Mouse (Mus musculus): ENCODE results near the gene Abca12. TPM values are rescaled to one million over a fixed set of nuclear protein-coding genes. Genes with fewer than 3 reads are reported as not detected.

Gene Abca12
- not detected in 2 replicates for polyA plus RNA-seq (2015; fragmentation: Nextera tagmentation; extraction: Ambion mirVana)

DNA sequence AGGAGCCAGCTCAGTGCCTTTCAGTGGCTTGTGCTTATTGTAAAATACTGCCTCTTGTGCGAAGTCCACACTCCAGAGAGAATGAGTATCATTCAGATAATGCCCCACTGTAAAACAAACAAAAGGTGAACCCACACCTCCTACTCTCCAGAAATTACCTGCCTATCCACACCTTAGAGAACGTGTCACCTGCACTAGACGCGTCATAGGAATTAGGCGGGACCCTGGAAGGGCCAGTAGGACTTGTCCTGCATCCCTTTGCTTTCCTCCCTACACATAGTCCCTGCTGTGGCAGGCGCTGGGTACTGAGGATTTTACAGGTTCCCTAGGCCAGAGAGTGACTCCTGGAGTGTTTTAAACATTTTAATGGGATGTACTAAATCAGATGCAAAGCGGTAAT is at the start of gene Abca12:
Gene Abca12 (minus strand): TSS at position 101 of the 400 bp plus-strand sequence.
- Histone ChIP-seq H3K4me3 (ENCODE audit: low read depth, low read length) (no peak within 1 kb of the TSS), H3K27ac (ENCODE audit: low read length) (no peak within 1 kb of the TSS)

DNA sequence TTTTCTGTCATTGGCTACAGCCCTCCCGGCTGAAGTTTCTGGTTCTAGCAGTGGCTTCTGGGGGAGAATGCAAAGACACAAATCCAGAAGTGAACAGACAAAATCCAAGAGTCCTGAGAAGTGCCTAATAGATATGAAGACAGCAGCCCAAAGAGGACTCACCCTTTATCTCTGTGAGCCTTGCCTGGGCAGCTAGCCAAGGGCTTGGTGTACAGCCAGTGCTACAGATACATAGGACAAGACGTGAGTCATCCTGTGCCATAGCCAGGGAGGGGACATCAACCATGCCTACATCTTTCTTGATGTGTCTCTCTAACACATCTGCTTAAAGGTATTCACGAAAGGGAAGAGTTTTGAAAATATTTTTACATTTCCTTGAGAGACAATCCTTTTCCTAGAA is 43.3 kb upstream of the Abca12 start:
- 67% methylated on average over 3 of the region's 3 CpGs for WGBS
- no peak overlapping the region for H3K4me2 ChIP-seq (replicated peaks; ENCODE audit: low read depth, low read length)
- DNase-seq (ENCODE audit: low spot score) = no peak
- H3K27me3 ChIP-seq (replicated peaks; ENCODE audit: insufficient read depth, low read length) = no peaks in the 10 kb centered on the region
- H3K9me3 ChIP-seq (ENCODE audit: low read length) = no peaks in the 10 kb centered on the region
- no peaks in the 10 kb centered on the region for H3K36me3 ChIP-seq (ENCODE audit: insufficient read depth, low read length)
- H3K27ac ChIP-seq (ENCODE audit: low read length) = no peak overlapping the region
- no peak for ATAC-seq
- no peak overlapping the region for H3K4me3 ChIP-seq (ENCODE audit: low read depth, low read length)
- H3K4me1 ChIP-seq (ENCODE audit: insufficient read depth, low read depth, low read length) = no peaks in the 10 kb centered on the region
- no peak for TF ChIP-seq EP300 (IDR thresholded peaks at IDR 0.05)
- no peak for TF ChIP-seq CTCF (IDR thresholded peaks at IDR 0.05)
- H3K9ac ChIP-seq (replicated peaks; ENCODE audit: low read depth) = no peak overlapping the region

More for the DNA sequence above, at the start of gene Abca12:
- Histone ChIP-seq H3K36me3 (ENCODE audit: insufficient read depth, low read length) (no peaks in the 10 kb centered on the region), H3K27me3 (replicated peaks; ENCODE audit: insufficient read depth, low read length) (no peaks in the 10 kb centered on the region), H3K9me3 (ENCODE audit: low read length) (no peaks in the 10 kb centered on the region), H3K4me1 (ENCODE audit: insufficient read depth, low read depth, low read length) (no peaks in the 10 kb centered on the region), H3K9ac (replicated peaks; ENCODE audit: low read depth) (no peak within 1 kb of the TSS), H3K4me2 (replicated peaks; ENCODE audit: low read depth, low read length) (no peak within 1 kb of the TSS)
- ATAC-seq (no peak), DNase-seq (ENCODE audit: low spot score) (no peak)
- TF ChIP-seq CTCF (IDR thresholded peaks at IDR 0.05) = no peak
- WGBS = 71% methylated on average over 7 of the region's 7 CpGs

DNA sequence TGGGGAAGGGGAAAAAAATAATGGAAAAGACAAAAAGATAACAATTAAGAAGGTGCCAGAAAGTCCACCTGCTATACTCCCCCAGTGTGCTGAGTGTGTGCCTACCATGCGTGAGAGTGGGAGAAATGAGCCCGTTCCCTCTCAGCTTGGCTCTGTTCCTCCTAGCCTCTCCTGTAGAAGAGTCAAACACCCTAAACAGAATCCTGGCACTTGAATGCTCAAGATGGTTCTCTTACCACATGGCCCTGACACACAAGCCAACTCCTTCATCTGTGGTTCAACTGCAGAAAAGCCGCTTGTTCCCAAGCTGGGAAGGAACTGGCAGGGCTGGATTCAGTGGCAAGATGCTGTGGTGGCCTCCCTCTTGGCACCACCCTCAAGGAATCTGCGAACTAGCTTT is 32.7 kb upstream of the Abca12 start:
- Histone ChIP-seq H3K4me1 (ENCODE audit: insufficient read depth, low read depth, low read length) (no peaks in the 10 kb centered on the region), H3K4me3 (ENCODE audit: low read depth, low read length) (no peak overlapping the region), H3K9ac (replicated peaks; ENCODE audit: low read depth) (no peak overlapping the region), H3K9me3 (ENCODE audit: low read length) (no peaks in the 10 kb centered on the region), H3K27ac (ENCODE audit: low read length) (no peak overlapping the region), H3K4me2 (replicated peaks; ENCODE audit: low read depth, low read length) (no peak overlapping the region), H3K27me3 (replicated peaks; ENCODE audit: insufficient read depth, low read length) (no peaks in the 10 kb centered on the region), H3K36me3 (ENCODE audit: insufficient read depth, low read length) (no peaks in the 10 kb centered on the region)
- no peak for DNase-seq (ENCODE audit: low spot score)
- TF ChIP-seq CTCF (IDR thresholded peaks at IDR 0.05) = no peak
- no peak for TF ChIP-seq EP300 (IDR thresholded peaks at IDR 0.05)
- no peak for ATAC-seq
- WGBS = 82% methylated on average over 4 of the region's 4 CpGs

DNA sequence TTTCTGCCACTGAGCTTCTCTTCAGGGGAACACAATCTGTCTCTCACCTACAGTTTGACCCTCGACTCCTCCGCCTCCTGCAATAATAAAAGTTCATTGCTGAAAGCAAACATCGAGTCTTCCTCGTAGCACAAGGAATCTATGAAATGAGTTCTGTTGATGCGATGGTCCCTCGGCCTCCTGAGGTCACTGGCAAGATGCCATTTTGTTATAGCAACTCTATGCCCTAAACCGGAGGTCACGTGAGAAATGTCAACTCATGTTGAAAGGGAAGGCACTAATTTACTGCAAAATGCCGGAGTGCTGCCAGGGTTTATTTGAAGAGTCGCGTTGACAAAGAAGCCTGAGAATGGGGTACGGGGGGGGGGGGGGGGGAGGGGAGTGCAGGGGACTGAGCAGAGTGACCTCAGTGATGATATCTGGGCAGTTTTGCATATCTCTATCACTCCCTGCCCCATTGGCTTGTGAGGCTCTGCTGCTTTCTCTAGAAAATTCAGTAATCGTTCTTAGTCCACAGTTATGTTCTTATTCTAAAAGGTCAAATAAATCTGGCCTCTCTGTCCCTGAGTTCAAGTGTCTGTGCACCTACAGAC is 7.1 kb upstream of the Abca12 start:
- Histone ChIP-seq H3K27ac (ENCODE audit: low read length) (no peak overlapping the region), H3K4me3 (ENCODE audit: low read depth, low read length) (no peak overlapping the region)

DNA sequence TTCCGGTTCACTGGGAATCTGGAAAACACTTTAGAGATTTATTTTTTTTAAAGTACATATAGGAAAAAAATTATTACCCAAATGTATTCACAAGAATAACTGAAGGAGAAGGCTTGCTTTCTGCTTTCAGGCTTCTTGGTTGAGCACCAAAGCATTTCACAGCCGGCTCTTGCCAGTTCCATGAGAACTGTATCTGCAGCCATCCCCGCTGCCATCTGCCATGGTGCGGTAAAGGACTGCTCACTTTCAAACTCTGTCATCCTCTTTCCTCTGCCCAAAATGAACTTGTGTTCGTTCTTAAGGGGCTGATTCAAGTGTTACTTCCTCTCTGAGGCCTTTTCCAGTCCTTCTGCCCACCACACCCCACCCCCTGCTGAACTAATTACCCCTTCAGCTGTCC is 3.8 kb upstream of the Abca12 start:
- no peaks in the 10 kb centered on the region for H3K9me3 ChIP-seq (ENCODE audit: low read length)
- TF ChIP-seq EP300 (IDR thresholded peaks at IDR 0.05) (no peak), CTCF (IDR thresholded peaks at IDR 0.05) (no peak)
- 83% methylated on average over 5 of the region's 5 CpGs for WGBS
- H3K27me3 ChIP-seq (replicated peaks; ENCODE audit: insufficient read depth, low read length) = no peaks in the 10 kb centered on the region
- DNase-seq (ENCODE audit: low spot score) (no peak), ATAC-seq (no peak)
- no peaks in the 10 kb centered on the region for H3K4me1 ChIP-seq (ENCODE audit: insufficient read depth, low read depth, low read length)
- no peak overlapping the region for H3K27ac ChIP-seq (ENCODE audit: low read length)
- H3K4me2 ChIP-seq (replicated peaks; ENCODE audit: low read depth, low read length) = no peak overlapping the region
- H3K9ac ChIP-seq (replicated peaks; ENCODE audit: low read depth) = no peak overlapping the region
- H3K36me3 ChIP-seq (ENCODE audit: insufficient read depth, low read length) = no peaks in the 10 kb centered on the region
- H3K4me3 ChIP-seq (ENCODE audit: low read depth, low read length) = no peak overlapping the region

More for the DNA sequence above, 7.1 kb upstream of the Abca12 start:
- Histone ChIP-seq H3K4me1 (ENCODE audit: insufficient read depth, low read depth, low read length) (no peaks in the 10 kb centered on the region), H3K36me3 (ENCODE audit: insufficient read depth, low read length) (no peaks in the 10 kb centered on the region), H3K9ac (replicated peaks; ENCODE audit: low read depth) (no peak overlapping the region), H3K4me2 (replicated peaks; ENCODE audit: low read depth, low read length) (no peak overlapping the region), H3K9me3 (ENCODE audit: low read length) (no peaks in the 10 kb centered on the region), H3K27me3 (replicated peaks; ENCODE audit: insufficient read depth, low read length) (no peaks in the 10 kb centered on the region)
- no peak; the same call in 1 of the 2 replicates for ATAC-seq
- 28% methylated on average over 13 of the region's 13 CpGs for WGBS
- TF ChIP-seq CTCF (IDR thresholded peaks at IDR 0.05) (no peak), EP300 (IDR thresholded peaks at IDR 0.05) (no peak)
- peak; percentile 67 for DNase-seq (ENCODE audit: low spot score)

DNA sequence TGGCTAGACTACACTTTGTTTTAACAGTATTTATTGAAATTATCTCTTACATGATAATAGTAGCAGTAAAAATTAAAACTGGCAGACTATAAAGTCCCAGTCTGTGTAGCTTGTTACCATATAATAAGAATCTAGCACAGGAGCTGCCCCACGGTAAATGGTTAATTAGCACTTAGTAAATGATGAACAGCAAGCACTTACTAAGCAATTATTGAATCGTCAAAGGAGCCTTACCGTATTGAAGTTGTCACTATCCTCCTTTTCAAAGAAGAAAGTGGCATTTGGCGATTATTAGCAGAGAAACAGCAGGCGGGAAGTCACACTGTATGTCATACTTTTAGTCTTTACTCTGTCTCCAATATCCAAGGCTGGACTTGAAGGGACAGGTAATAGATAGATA is 3.2 kb upstream of the Abca12 start:
- Histone ChIP-seq H3K36me3 (ENCODE audit: insufficient read depth, low read length) (no peaks in the 10 kb centered on the region), H3K9ac (replicated peaks; ENCODE audit: low read depth) (no peak overlapping the region), H3K27me3 (replicated peaks; ENCODE audit: insufficient read depth, low read length) (no peaks in the 10 kb centered on the region), H3K27ac (ENCODE audit: low read length) (no peak overlapping the region), H3K4me1 (ENCODE audit: insufficient read depth, low read depth, low read length) (no peaks in the 10 kb centered on the region), H3K4me3 (ENCODE audit: low read depth, low read length) (no peak overlapping the region), H3K9me3 (ENCODE audit: low read length) (no peaks in the 10 kb centered on the region), H3K4me2 (replicated peaks; ENCODE audit: low read depth, low read length) (no peak overlapping the region)
- TF ChIP-seq EP300 (IDR thresholded peaks at IDR 0.05) (no peak), CTCF (IDR thresholded peaks at IDR 0.05) (no peak)
- ATAC-seq (no peak), DNase-seq (ENCODE audit: low spot score) (no peak)
- 84% methylated on average over 5 of the region's 5 CpGs for WGBS

DNA sequence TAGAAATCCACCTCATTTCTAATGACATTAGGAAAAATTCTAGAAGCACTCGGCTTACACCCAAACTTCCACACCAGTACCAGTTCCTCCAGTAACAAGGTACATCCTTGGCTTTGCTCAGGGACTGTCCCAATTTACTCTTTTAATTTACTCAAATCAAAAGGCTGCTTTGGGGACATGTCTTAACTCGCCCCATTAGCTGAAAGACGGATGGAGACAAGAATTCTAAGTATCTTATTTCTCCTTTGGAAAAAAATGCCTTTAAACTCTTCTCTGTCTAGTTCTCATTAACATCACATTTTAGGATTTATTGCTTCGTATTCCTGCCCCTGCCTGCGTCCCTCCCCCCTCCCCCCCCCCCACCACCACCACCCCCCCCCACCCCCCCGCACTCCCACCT is 626 bp downstream of the Abca12 start:
- no peak overlapping the region for H3K9ac ChIP-seq (replicated peaks; ENCODE audit: low read depth)
- no peaks in the 10 kb centered on the region for H3K4me1 ChIP-seq (ENCODE audit: insufficient read depth, low read depth, low read length)
- ATAC-seq (no peak), DNase-seq (ENCODE audit: low spot score) (no peak)
- no peaks in the 10 kb centered on the region for H3K36me3 ChIP-seq (ENCODE audit: insufficient read depth, low read length)
- no peak overlapping the region for H3K4me3 ChIP-seq (ENCODE audit: low read depth, low read length)
- H3K27ac ChIP-seq (ENCODE audit: low read length) = no peak overlapping the region
- 68% methylated on average over 5 of the region's 6 CpGs for WGBS
- TF ChIP-seq CTCF (IDR thresholded peaks at IDR 0.05) (no peak), EP300 (IDR thresholded peaks at IDR 0.05) (no peak)
- no peaks in the 10 kb centered on the region for H3K27me3 ChIP-seq (replicated peaks; ENCODE audit: insufficient read depth, low read length)
- no peaks in the 10 kb centered on the region for H3K9me3 ChIP-seq (ENCODE audit: low read length)
- H3K4me2 ChIP-seq (replicated peaks; ENCODE audit: low read depth, low read length) = no peak overlapping the region
